Mouse (Mus musculus): ENCODE measurements around the gene Trim80. TPM values are rescaled to one million over a fixed set of nuclear protein-coding genes. Genes with fewer than 3 reads are reported as not detected.
A peak's percentile ranks its signal among the peaks of the same experiment; 100 is the strongest.

The Trim80 gene
- polyA plus RNA-seq, 1 experiment, result 4.7 TPM

DNA sequence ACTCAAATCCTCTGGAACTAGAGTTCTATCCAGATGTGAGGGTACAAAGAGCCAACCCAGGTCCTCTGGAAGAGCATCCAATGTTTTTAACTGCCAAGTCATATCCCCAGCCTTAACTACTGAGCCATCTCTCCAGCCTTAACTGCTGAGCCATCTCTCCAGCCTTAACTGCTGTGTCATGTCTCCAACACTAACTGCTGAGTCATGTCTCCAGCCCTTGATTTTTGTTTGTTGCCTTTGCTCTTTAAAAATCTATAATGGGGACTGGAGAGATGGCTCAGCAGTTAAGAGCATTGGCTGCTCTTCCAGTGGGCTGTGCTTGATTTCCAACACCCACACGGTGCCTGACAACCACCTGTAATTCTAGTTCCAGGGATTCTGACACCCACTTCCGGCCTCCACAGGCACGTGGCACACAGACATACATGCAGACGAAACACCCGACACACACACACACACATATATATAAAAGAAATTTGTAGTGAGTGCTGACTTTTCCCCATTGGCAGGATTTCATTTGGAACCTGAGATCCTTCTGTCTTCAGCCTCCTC is 2.7 kb upstream of the Trim80 start:
- WGBS, result 73% methylated on average over 5 of the region's 5 CpGs
- no peak overlapping the region for H3K27ac ChIP-seq (ENCODE audit: insufficient read depth, low read depth, low read length)
- TF ChIP-seq CTCF (IDR thresholded peaks at IDR 0.05; ENCODE audit: extremely low read depth, insufficient read length, insufficient replicate concordance, low read depth, low read length) (no peak), POLR2A (IDR thresholded peaks at IDR 0.05; ENCODE audit: low read depth, low read length) (no peak)
- no peaks in the 10 kb centered on the region for H3K27me3 ChIP-seq (ENCODE audit: control insufficient read depth, insufficient read depth, low read length)
- no peaks in the 10 kb centered on the region for H3K36me3 ChIP-seq (ENCODE audit: control insufficient read depth, insufficient read depth, low read length)
- no peak overlapping the region for H3K4me3 ChIP-seq (ENCODE audit: low read depth, low read length)
- peaks cover 16% of the 10 kb centered on the region for H3K4me1 ChIP-seq (ENCODE audit: control insufficient read depth, insufficient read depth, insufficient read length, low read length)

GRCm38 (mm10) chr11:115439326-115439725 is 1.0 kb upstream of the Trim80 start:
- 84% methylated on average over 3 of the region's 3 CpGs for WGBS

DNA sequence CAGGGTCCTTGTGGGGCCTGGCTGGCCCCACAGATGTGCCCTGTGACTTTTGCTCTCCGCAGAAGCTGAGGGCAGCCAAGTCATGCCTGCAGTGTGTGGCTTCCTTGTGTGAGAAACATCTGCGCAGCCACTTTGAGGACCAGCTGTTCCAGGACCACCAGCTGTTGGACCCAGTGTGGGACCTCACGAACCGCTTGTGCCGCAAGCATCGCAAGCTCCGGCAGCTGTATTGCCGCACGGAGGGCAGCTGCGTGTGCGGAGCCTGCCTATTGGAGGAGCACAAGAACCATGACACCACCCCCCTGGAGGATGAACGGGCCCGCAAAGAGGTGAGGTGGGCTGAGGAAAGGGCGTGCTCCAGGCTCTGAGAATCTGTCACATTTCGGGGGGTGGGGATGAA is 1.1 kb downstream of the Trim80 start:
- Histone ChIP-seq H3K36me3 (ENCODE audit: control insufficient read depth, insufficient read depth, low read length) (no peaks in the 10 kb centered on the region), H3K4me3 (ENCODE audit: low read depth, low read length) (no peak overlapping the region), H3K27me3 (ENCODE audit: control insufficient read depth, insufficient read depth, low read length) (no peaks in the 10 kb centered on the region), H3K4me1 (ENCODE audit: control insufficient read depth, insufficient read depth, insufficient read length, low read length) (peaks cover 7% of the 10 kb centered on the region), H3K27ac (ENCODE audit: insufficient read depth, low read depth, low read length) (no peak overlapping the region)
- no peak for TF ChIP-seq POLR2A (IDR thresholded peaks at IDR 0.05; ENCODE audit: low read depth, low read length)
- TF ChIP-seq CTCF (IDR thresholded peaks at IDR 0.05; ENCODE audit: extremely low read depth, insufficient read length, insufficient replicate concordance, low read depth, low read length), result no peak
- WGBS, result 79% methylated on average over 15 of the region's 15 CpGs

More at GRCm38 (mm10) chr11:115439326-115439725, 1.0 kb upstream of the Trim80 start:
- no peaks in the 10 kb centered on the region for H3K36me3 ChIP-seq (ENCODE audit: control insufficient read depth, insufficient read depth, low read length)
- TF ChIP-seq POLR2A (IDR thresholded peaks at IDR 0.05; ENCODE audit: low read depth, low read length) (no peak), CTCF (IDR thresholded peaks at IDR 0.05; ENCODE audit: extremely low read depth, insufficient read length, insufficient replicate concordance, low read depth, low read length) (no peak)
- H3K27me3 ChIP-seq (ENCODE audit: control insufficient read depth, insufficient read depth, low read length), result no peaks in the 10 kb centered on the region
- peaks cover 8% of the 10 kb centered on the region for H3K4me1 ChIP-seq (ENCODE audit: control insufficient read depth, insufficient read depth, insufficient read length, low read length)
- H3K27ac ChIP-seq (ENCODE audit: insufficient read depth, low read depth, low read length), result no peak overlapping the region
- no peak overlapping the region for H3K4me3 ChIP-seq (ENCODE audit: low read depth, low read length)

DNA sequence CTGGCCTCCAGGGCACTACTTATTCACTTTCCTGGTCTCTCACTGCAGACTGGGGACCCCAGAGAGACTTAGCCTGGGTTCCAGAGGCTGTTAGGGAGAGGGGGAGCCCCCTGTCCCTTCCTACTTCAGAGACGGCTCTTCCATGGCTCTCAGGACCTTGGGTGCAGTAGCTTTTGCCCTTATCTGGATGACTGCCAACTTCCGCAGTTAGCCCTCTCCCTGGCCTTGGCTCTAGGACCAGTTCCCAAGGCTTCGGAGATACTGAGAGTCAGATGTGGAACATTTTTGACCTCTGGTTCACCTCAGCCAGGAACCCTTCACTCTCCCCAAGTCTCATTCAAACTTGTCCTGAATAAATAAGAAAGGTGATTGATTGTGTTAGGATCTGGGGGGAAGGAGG is 6.6 kb downstream of the Trim80 start:
- Histone ChIP-seq H3K4me1 (ENCODE audit: control insufficient read depth, insufficient read depth, insufficient read length, low read length) (peaks cover 53% of the 10 kb centered on the region), H3K4me3 (ENCODE audit: low read depth, low read length) (peak overlapping the region; percentile 25), H3K27me3 (ENCODE audit: control insufficient read depth, insufficient read depth, low read length) (no peaks in the 10 kb centered on the region), H3K27ac (ENCODE audit: insufficient read depth, low read depth, low read length) (peak overlapping the region; percentile 92), H3K36me3 (ENCODE audit: control insufficient read depth, insufficient read depth, low read length) (no peaks in the 10 kb centered on the region)
- 17% methylated on average over 3 of the region's 3 CpGs for WGBS
- TF ChIP-seq CTCF (IDR thresholded peaks at IDR 0.05; ENCODE audit: extremely low read depth, insufficient read length, insufficient replicate concordance, low read depth, low read length), result no peak
- TF ChIP-seq POLR2A (IDR thresholded peaks at IDR 0.05; ENCODE audit: low read depth, low read length), result no peak

DNA sequence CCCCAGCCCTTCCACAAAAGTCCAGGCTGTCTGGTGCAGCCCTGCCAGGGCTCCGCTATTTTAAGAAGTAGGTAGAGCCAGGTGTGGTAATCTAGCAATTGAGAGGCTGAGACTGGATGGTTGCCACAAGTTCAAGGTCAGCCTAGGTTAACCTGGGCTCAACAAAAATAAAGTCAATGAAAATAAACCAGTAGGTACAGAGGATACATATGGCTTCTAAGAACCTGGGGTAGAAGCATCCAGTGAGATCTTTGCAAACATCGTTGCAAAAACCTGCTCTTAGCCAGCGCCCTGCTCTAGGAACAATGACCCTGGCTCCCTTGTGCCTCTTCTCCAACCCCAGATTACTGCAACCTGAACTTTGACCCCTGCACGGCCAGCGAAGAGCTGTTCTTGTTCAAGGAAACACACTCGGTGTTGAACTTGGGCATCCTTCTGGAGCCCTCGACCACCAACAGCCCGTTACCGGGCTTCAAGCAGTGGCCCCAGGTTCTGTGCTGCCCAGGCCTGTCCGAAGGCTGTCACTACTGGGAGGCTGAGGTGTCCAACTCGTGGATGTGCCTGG is 7.1 kb downstream of the Trim80 start:
- peaks cover 58% of the 10 kb centered on the region for H3K4me1 ChIP-seq (ENCODE audit: control insufficient read depth, insufficient read depth, insufficient read length, low read length)
- WGBS, result 31% methylated on average over 11 of the region's 11 CpGs
- peak overlapping the region; percentile 92 for H3K27ac ChIP-seq (ENCODE audit: insufficient read depth, low read depth, low read length)
- no peaks in the 10 kb centered on the region for H3K27me3 ChIP-seq (ENCODE audit: control insufficient read depth, insufficient read depth, low read length)
- peak overlapping the region; percentile 59 for H3K4me3 ChIP-seq (ENCODE audit: low read depth, low read length)
- TF ChIP-seq POLR2A (IDR thresholded peaks at IDR 0.05; ENCODE audit: low read depth, low read length) (no peak), CTCF (IDR thresholded peaks at IDR 0.05; ENCODE audit: extremely low read depth, insufficient read length, insufficient replicate concordance, low read depth, low read length) (no peak)
- no peaks in the 10 kb centered on the region for H3K36me3 ChIP-seq (ENCODE audit: control insufficient read depth, insufficient read depth, low read length)

- peak overlapping the region; percentile 59 for H3K4me3 ChIP-seq (ENCODE audit: low read depth, low read length)
- WGBS, result 30% methylated on average over 16 of the region's 16 CpGs
- TF ChIP-seq CTCF (IDR thresholded peaks at IDR 0.05; ENCODE audit: extremely low read depth, insufficient read length, insufficient replicate concordance, low read depth, low read length), result no peak
- TF ChIP-seq POLR2A (IDR thresholded peaks at IDR 0.05; ENCODE audit: low read depth, low read length), result no peak
- no peaks in the 10 kb centered on the region for H3K27me3 ChIP-seq (ENCODE audit: control insufficient read depth, insufficient read depth, low read length)
- H3K27ac ChIP-seq (ENCODE audit: insufficient read depth, low read depth, low read length), result peak overlapping the region; percentile 96
- H3K36me3 ChIP-seq (ENCODE audit: control insufficient read depth, insufficient read depth, low read length), result no peaks in the 10 kb centered on the region
- peaks cover 58% of the 10 kb centered on the region for H3K4me1 ChIP-seq (ENCODE audit: control insufficient read depth, insufficient read depth, insufficient read length, low read length)
Observed at GRCm38 (mm10) chr11:115448075-115448474, 7.7 kb downstream of the Trim80 start.

GRCm38 (mm10) chr11:115448998-115449397 is 8.7 kb downstream of the Trim80 start:
- TF ChIP-seq POLR2A (IDR thresholded peaks at IDR 0.05; ENCODE audit: low read depth, low read length), result no peak
- no peak for TF ChIP-seq CTCF (IDR thresholded peaks at IDR 0.05; ENCODE audit: extremely low read depth, insufficient read length, insufficient replicate concordance, low read depth, low read length)
- Histone ChIP-seq H3K27me3 (ENCODE audit: control insufficient read depth, insufficient read depth, low read length) (no peaks in the 10 kb centered on the region), H3K4me1 (ENCODE audit: control insufficient read depth, insufficient read depth, insufficient read length, low read length) (peaks cover 64% of the 10 kb centered on the region), H3K27ac (ENCODE audit: insufficient read depth, low read depth, low read length) (peak overlapping the region; percentile 96), H3K4me3 (ENCODE audit: low read depth, low read length) (no peak overlapping the region; the same call in 1 of the 2 replicates), H3K36me3 (ENCODE audit: control insufficient read depth, insufficient read depth, low read length) (no peaks in the 10 kb centered on the region)
- WGBS, result 29% methylated on average over 7 of the region's 7 CpGs

All from small intestine, adult 2 months (tissue).